Mouse (Mus musculus) bone marrow macrophage, adult 2 months (primary cell): Measurements from ENCODE around the gene Nbeal2.

Source experiments
- CTCF ChIP-seq: IDR thresholded peaks from 2 replicates; pipeline ENCODE4 v1.5.1; 2012; ENCODE audit warnings: low read depth, mild to moderate bottlenecking, low read length, moderate library complexity
- POLR2A ChIP-seq: IDR thresholded peaks from 2 replicates; pipeline ENCODE4 v1.6.1; 2012; ENCODE audit warnings: mild to moderate bottlenecking, low read depth, low read length, borderline replicate concordance

DNA sequence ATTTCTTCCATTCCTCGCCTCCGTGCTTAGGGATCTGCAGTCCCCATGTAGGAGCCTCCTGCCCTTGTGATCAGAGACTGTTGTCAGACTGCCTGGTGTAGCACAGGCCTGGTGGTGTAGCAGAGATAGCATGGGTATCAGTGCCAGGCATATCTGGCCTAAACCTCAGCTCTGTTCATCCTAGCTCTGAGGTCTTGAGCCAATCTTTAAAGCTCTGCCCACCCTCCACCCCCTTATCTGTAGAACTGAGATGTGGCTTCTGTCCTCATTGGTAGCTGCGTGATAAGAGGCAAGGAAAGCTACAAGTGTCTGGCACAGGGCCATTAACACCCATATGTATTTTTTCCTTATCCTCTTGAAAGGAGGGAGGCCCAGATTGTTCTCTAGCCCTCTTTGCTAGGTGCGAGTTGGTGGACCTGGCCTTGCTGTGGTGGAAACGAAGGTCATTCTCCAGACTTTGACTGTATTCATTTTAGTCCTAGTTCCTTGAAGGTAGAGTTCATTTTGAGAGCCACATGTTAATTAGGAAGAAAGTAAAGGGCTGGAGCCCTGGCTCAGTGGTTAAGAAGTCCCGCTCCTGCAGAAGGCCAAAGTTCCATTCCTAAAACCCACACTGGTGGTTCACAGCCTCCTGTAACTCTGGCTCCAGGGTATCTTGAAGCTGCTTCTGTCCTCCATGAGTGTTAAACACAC lies 14.8 kb upstream of the Nbeal2 start:
- TF ChIP-seq POLR2A (no peak), CTCF (no peak)
